Mouse (Mus musculus) heart, adult 2 months (tissue): Measurements from ENCODE around the gene Naa35.

ENCODE experiments used
- EP300 ChIP-seq: fragments of 200-500 bp; IDR thresholded peaks from 2 replicates; pipeline ENCODE4 v1.6.1; 2011; ENCODE audit warnings: low read depth, low read length, control low read depth; ENCODE audit not compliant: insufficient read depth
- POLR2A ChIP-seq: fragments of 200-500 bp; IDR thresholded peaks from 2 replicates; pipeline ENCODE4 v1.6.1; 2011; ENCODE audit warnings: mild to moderate bottlenecking, low read depth, low read length, control low read depth; ENCODE audit not compliant: insufficient read depth

GRCm38 (mm10) chr13:59584947-59585647, at the start of gene Naa35, which contains the start of gene Agtpbp1:
- peak; percentile 90 for TF ChIP-seq POLR2A
- TF ChIP-seq EP300: peak; percentile 54; the same call in 1 of the 2 replicates
